Mouse (Mus musculus): ENCODE data around the gene Cpt1a.

Gene Cpt1a

GRCm38 (mm10) chr19:3324931-3325711, 3.0 kb downstream of the Cpt1a start:
- peak; percentile 88 for DNase-seq (ENCODE audit: low read depth, low spot score)

- no peak for DNase-seq (ENCODE audit: low read depth, low spot score)
These were observed 3.8 kb downstream of the Cpt1a start for GRCm38 (mm10) chr19:3325771-3326478.

GRCm38 (mm10) chr19:3326479-3327047, 4.4 kb downstream of the Cpt1a start:
- no peak for DNase-seq (ENCODE audit: low read depth, low spot score)

- no peak for DNase-seq (ENCODE audit: low read depth, low spot score)
These were observed 11.1 kb downstream of the Cpt1a start for GRCm38 (mm10) chr19:3333247-3333646.

- no peak for DNase-seq (ENCODE audit: low read depth, low spot score)
These were observed 11.8 kb downstream of the Cpt1a start for GRCm38 (mm10) chr19:3333694-3334515.

- DNase-seq (ENCODE audit: low read depth, low spot score) = no peak
These were observed 12.4 kb downstream of the Cpt1a start for GRCm38 (mm10) chr19:3334550-3334949.

- DNase-seq (ENCODE audit: low read depth, low spot score) = no peak
These were observed 13.8 kb downstream of the Cpt1a start for GRCm38 (mm10) chr19:3335917-3336316.

GRCm38 (mm10) chr19:3336485-3337255, 14.5 kb downstream of the Cpt1a start:
- DNase-seq (ENCODE audit: low read depth, low spot score) = no peak

- DNase-seq (ENCODE audit: low read depth, low spot score) = no peak
These were observed 17.1 kb downstream of the Cpt1a start for GRCm38 (mm10) chr19:3339187-3339586.

GRCm38 (mm10) chr19:3341021-3341420, 18.9 kb downstream of the Cpt1a start:
- no peak for DNase-seq (ENCODE audit: low read depth, low spot score)

- no peak for DNase-seq (ENCODE audit: low read depth, low spot score)
These were observed 21.8 kb downstream of the Cpt1a start for GRCm38 (mm10) chr19:3343929-3344328.

- DNase-seq (ENCODE audit: low read depth, low spot score) = no peak
These were observed 22.8 kb downstream of the Cpt1a start for GRCm38 (mm10) chr19:3344636-3345544.

- no peak for DNase-seq (ENCODE audit: low read depth, low spot score)
These were observed 25.6 kb downstream of the Cpt1a start for GRCm38 (mm10) chr19:3347784-3348183.

- peak; percentile 84 for DNase-seq (ENCODE audit: low read depth, low spot score)
These were observed 31.4 kb downstream of the Cpt1a start for GRCm38 (mm10) chr19:3353415-3354111.

- DNase-seq (ENCODE audit: low read depth, low spot score) = no peak
These were observed 33.0 kb downstream of the Cpt1a start for GRCm38 (mm10) chr19:3355096-3355495.

GRCm38 (mm10) chr19:3356516-3356915, 34.4 kb downstream of the Cpt1a start:
- DNase-seq (ENCODE audit: low read depth, low spot score) = no peak

GRCm38 (mm10) chr19:3357620-3358019, 35.5 kb downstream of the Cpt1a start:
- DNase-seq (ENCODE audit: low read depth, low spot score) = no peak

GRCm38 (mm10) chr19:3359841-3360588, 37.9 kb downstream of the Cpt1a start:
- no peak for DNase-seq (ENCODE audit: low read depth, low spot score)

GRCm38 (mm10) chr19:3363510-3363909, 41.4 kb downstream of the Cpt1a start:
- no peak for DNase-seq (ENCODE audit: low read depth, low spot score)
